Mouse (Mus musculus) kidney, embryonic 15.5 days (tissue): Measurements from ENCODE around the gene Tub. TPM values are rescaled to one million over a fixed set of nuclear protein-coding genes. Genes with fewer than 3 reads are reported as not detected.

Source experiments
- ATAC-seq: fragments of 200-750 bp; cut with Nextera tagmentation; replicated peaks from 2 replicates; pipeline ENCODE4 v1.8.0; 2017; ENCODE audit warnings: moderate TSS enrichment; ENCODE audit not compliant: low FRiP score
- H3K27ac ChIP-seq: fragments of 300-500 bp; sonication (generic); 2 replicates; pipeline ENCODE4 v1.5.1; 2015; ENCODE audit warnings: mild to moderate bottlenecking, inconsistent platforms
- H3K27me3 ChIP-seq: fragments of 300-500 bp; sonication (generic); 2 replicates; pipeline ENCODE4 v1.6.1; 2015; ENCODE audit warnings: inconsistent platforms
- H3K36me3 ChIP-seq: fragments of 300-500 bp; sonication (generic); 2 replicates; pipeline ENCODE4 v1.6.1; 2015; ENCODE audit warnings: inconsistent platforms
- H3K4me1 ChIP-seq: fragments of 300-500 bp; sonication (generic); 2 replicates; pipeline ENCODE4 v1.6.1; 2015; ENCODE audit warnings: inconsistent platforms
- H3K4me2 ChIP-seq: fragments of 300-500 bp; sonication (generic); 2 replicates; pipeline ENCODE4 v1.6.1; 2015; ENCODE audit warnings: moderate library complexity, mild to moderate bottlenecking, inconsistent platforms
- H3K4me3 ChIP-seq: fragments of 300-500 bp; sonication (generic); replicated peaks from 2 replicates; pipeline ENCODE4 v1.5.1; 2015; ENCODE audit warnings: mild to moderate bottlenecking, inconsistent platforms
- H3K9ac ChIP-seq: fragments of 300-500 bp; sonication (generic); 2 replicates; pipeline ENCODE4 v1.6.1; 2015; ENCODE audit warnings: mild to moderate bottlenecking, inconsistent platforms
- H3K9me3 ChIP-seq: fragments of 300-500 bp; sonication (generic); replicated peaks from 2 replicates; pipeline ENCODE4 v1.6.1; 2016; ENCODE audit warnings: inconsistent platforms
- WGBS: fragments of 180-500 bp; shearing (Covaris S2); methylation state at CpG from one replicate; pipeline ENCODE4 v1.1.7; 2015; ENCODE audit warnings: mixed read lengths; 5-methylcytosine and 5-hydroxymethylcytosine counted together
- polyA plus RNA-seq: library from polyadenylated mRNA; unstranded; fragments of >200 nt; fragmentation: Nextera tagmentation; extraction: Ambion mirVana; gene quantifications from 2 replicates; pipeline ENCODE4 v1.2.1, GENCODE M21; 2015

Gene Tub
- polyA plus RNA-seq, result 1.4 and 2.4 TPM in 2 replicates

GRCm38 (mm10) chr7:108950312-108950761, at the start of gene Tub:
Tub (plus strand) TSS chr7:108950338.
- Histone ChIP-seq H3K27me3 (peaks cover 47% of the 10 kb centered on the region), H3K9me3 (no peaks in the 10 kb centered on the region), H3K27ac (no peak within 1 kb of the TSS), H3K36me3 (peaks cover 9% of the 10 kb centered on the region; the same call in 1 of the 2 replicates), H3K4me2 (peak within 1 kb of the TSS; percentile 98), H3K9ac (peak within 1 kb of the TSS; percentile 35), H3K4me3 (peak within 1 kb of the TSS; percentile 55), H3K4me1 (peaks cover 14% of the 10 kb centered on the region)
- 0 out of 2 replicates have a peak, but pooled peaks have one; percentile 63 for ATAC-seq
- WGBS, result under 1% methylated on average over 44 of the region's 44 CpGs

- WGBS, result 83% methylated on average over 2 of the region's 2 CpGs
- H3K27me3 ChIP-seq, result no peaks in the 10 kb centered on the region
- H3K36me3 ChIP-seq, result no peaks in the 10 kb centered on the region
- no peaks in the 10 kb centered on the region for H3K9me3 ChIP-seq
- no peak overlapping the region for H3K4me3 ChIP-seq
- no peak overlapping the region for H3K9ac ChIP-seq
- ATAC-seq, result no peak
- no peaks in the 10 kb centered on the region for H3K4me1 ChIP-seq
- H3K4me2 ChIP-seq, result no peak overlapping the region
- no peak overlapping the region for H3K27ac ChIP-seq
Observed at GRCm38 (mm10) chr7:108903969-108904368, 46.2 kb upstream of the Tub start.

- H3K4me3 ChIP-seq, result no peak overlapping the region
- no peaks in the 10 kb centered on the region for H3K4me1 ChIP-seq
- H3K9ac ChIP-seq, result no peak overlapping the region
- 67% methylated on average over 4 of the region's 4 CpGs for WGBS
- no peaks in the 10 kb centered on the region for H3K9me3 ChIP-seq
- no peak overlapping the region for H3K27ac ChIP-seq
- no peak overlapping the region for H3K4me2 ChIP-seq
- H3K36me3 ChIP-seq, result no peaks in the 10 kb centered on the region
- no peaks in the 10 kb centered on the region for H3K27me3 ChIP-seq
- ATAC-seq, result no peak
Observed at GRCm38 (mm10) chr7:108927043-108927442, 23.1 kb upstream of the Tub start.

GRCm38 (mm10) chr7:108928280-108929188, 21.6 kb upstream of the Tub start:
- 74% methylated on average over 11 of the region's 11 CpGs for WGBS
- ATAC-seq, result no peak
- Histone ChIP-seq H3K4me3 (no peak overlapping the region), H3K27ac (no peak overlapping the region), H3K36me3 (no peaks in the 10 kb centered on the region), H3K4me2 (no peak overlapping the region), H3K9me3 (no peaks in the 10 kb centered on the region), H3K4me1 (no peaks in the 10 kb centered on the region), H3K9ac (no peak overlapping the region), H3K27me3 (no peaks in the 10 kb centered on the region)

GRCm38 (mm10) chr7:108929726-108930393, 20.3 kb upstream of the Tub start, which contains the start of gene Nlrp10:
Nlrp10 (minus strand) TSS chr7:108930178.
- 75% methylated on average over 6 of the region's 6 CpGs for WGBS

GRCm38 (mm10) chr7:108933794-108934731, 16.1 kb upstream of the Tub start, which contains the start of gene Eif3f:
Eif3f (plus strand) TSS chr7:108934417.
- Histone ChIP-seq H3K4me1 (peaks cover 16% of the 10 kb centered on the region), H3K27me3 (no peaks in the 10 kb centered on the region), H3K9ac (peak within 1 kb of the TSS; percentile 97), H3K4me2 (peak within 1 kb of the TSS; percentile 73), H3K27ac (peak within 1 kb of the TSS; percentile 86), H3K4me3 (peak within 1 kb of the TSS; percentile 99), H3K36me3 (peaks cover 31% of the 10 kb centered on the region), H3K9me3 (no peaks in the 10 kb centered on the region)
- ATAC-seq, result peak; percentile 98
- 2% methylated on average over 50 of the region's 50 CpGs for WGBS

More at GRCm38 (mm10) chr7:108929726-108930393, 20.3 kb upstream of the Tub start, which contains the start of gene Nlrp10:
- no peak for ATAC-seq
- H3K9me3 ChIP-seq, result no peaks in the 10 kb centered on the region
- no peaks in the 10 kb centered on the region for H3K27me3 ChIP-seq
- no peak within 1 kb of the TSS for H3K9ac ChIP-seq
- no peak within 1 kb of the TSS for H3K4me2 ChIP-seq
- no peak within 1 kb of the TSS for H3K4me3 ChIP-seq
- no peaks in the 10 kb centered on the region for H3K36me3 ChIP-seq
- H3K27ac ChIP-seq, result no peak within 1 kb of the TSS
- peaks cover under 1% of the 10 kb centered on the region for H3K4me1 ChIP-seq

- WGBS, result 1% methylated on average over 8 of the region's 8 CpGs
- peaks cover 39% of the 10 kb centered on the region for H3K36me3 ChIP-seq
- no peaks in the 10 kb centered on the region for H3K9me3 ChIP-seq
- H3K4me1 ChIP-seq, result peaks cover 16% of the 10 kb centered on the region
- peak overlapping the region; percentile 86; the same call in 1 of the 2 replicates for H3K27ac ChIP-seq
- peak overlapping the region; percentile 97 for H3K9ac ChIP-seq
- no peaks in the 10 kb centered on the region for H3K27me3 ChIP-seq
- H3K4me3 ChIP-seq, result peak overlapping the region; percentile 99
- peak overlapping the region; percentile 73 for H3K4me2 ChIP-seq
- no peak for ATAC-seq
Observed at GRCm38 (mm10) chr7:108934836-108935235, 15.3 kb upstream of the Tub start.

- no peaks in the 10 kb centered on the region for H3K27me3 ChIP-seq
- no peak overlapping the region for H3K27ac ChIP-seq
- 79% methylated on average over 7 of the region's 7 CpGs for WGBS
- H3K4me2 ChIP-seq, result peak overlapping the region; percentile 73
- H3K9me3 ChIP-seq, result no peaks in the 10 kb centered on the region
- H3K4me1 ChIP-seq, result peaks cover 16% of the 10 kb centered on the region
- H3K9ac ChIP-seq, result peak overlapping the region; percentile 97
- peaks cover 44% of the 10 kb centered on the region for H3K36me3 ChIP-seq
- H3K4me3 ChIP-seq, result peak overlapping the region; percentile 99
- ATAC-seq, result no peak
Observed at GRCm38 (mm10) chr7:108935411-108935810, 14.7 kb upstream of the Tub start.

GRCm38 (mm10) chr7:108936591-108936990, 13.5 kb upstream of the Tub start:
- Histone ChIP-seq H3K27ac (no peak overlapping the region), H3K36me3 (peaks cover 56% of the 10 kb centered on the region), H3K4me1 (peaks cover 16% of the 10 kb centered on the region), H3K27me3 (no peaks in the 10 kb centered on the region), H3K4me3 (no peak overlapping the region), H3K4me2 (no peak overlapping the region), H3K9me3 (no peaks in the 10 kb centered on the region), H3K9ac (no peak overlapping the region)
- no peak for ATAC-seq
- WGBS, result 93% methylated on average over 4 of the region's 4 CpGs

- no peak overlapping the region for H3K4me3 ChIP-seq
- H3K4me2 ChIP-seq, result no peak overlapping the region
- H3K9me3 ChIP-seq, result no peaks in the 10 kb centered on the region
- no peak overlapping the region for H3K27ac ChIP-seq
- WGBS, result 91% methylated on average over 9 of the region's 9 CpGs
- H3K36me3 ChIP-seq, result peaks cover 91% of the 10 kb centered on the region
- ATAC-seq, result no peak
- no peaks in the 10 kb centered on the region for H3K27me3 ChIP-seq
- H3K4me1 ChIP-seq, result no peaks in the 10 kb centered on the region; the same call in 1 of the 2 replicates
- no peak overlapping the region for H3K9ac ChIP-seq
Observed at GRCm38 (mm10) chr7:108941466-108941865, 8.7 kb upstream of the Tub start.

- no peaks in the 10 kb centered on the region for H3K9me3 ChIP-seq
- H3K4me3 ChIP-seq, result no peak overlapping the region
- peaks cover 68% of the 10 kb centered on the region for H3K36me3 ChIP-seq
- H3K4me2 ChIP-seq, result no peak overlapping the region
- H3K27me3 ChIP-seq, result no peaks in the 10 kb centered on the region
- no peak for ATAC-seq
- WGBS, result 3% methylated on average over 2 of the region's 2 CpGs
- no peak overlapping the region for H3K27ac ChIP-seq
- H3K4me1 ChIP-seq, result no peaks in the 10 kb centered on the region
- H3K9ac ChIP-seq, result no peak overlapping the region
Observed at GRCm38 (mm10) chr7:108944002-108944401, 6.1 kb upstream of the Tub start.
